In the genomic region with DNA sequence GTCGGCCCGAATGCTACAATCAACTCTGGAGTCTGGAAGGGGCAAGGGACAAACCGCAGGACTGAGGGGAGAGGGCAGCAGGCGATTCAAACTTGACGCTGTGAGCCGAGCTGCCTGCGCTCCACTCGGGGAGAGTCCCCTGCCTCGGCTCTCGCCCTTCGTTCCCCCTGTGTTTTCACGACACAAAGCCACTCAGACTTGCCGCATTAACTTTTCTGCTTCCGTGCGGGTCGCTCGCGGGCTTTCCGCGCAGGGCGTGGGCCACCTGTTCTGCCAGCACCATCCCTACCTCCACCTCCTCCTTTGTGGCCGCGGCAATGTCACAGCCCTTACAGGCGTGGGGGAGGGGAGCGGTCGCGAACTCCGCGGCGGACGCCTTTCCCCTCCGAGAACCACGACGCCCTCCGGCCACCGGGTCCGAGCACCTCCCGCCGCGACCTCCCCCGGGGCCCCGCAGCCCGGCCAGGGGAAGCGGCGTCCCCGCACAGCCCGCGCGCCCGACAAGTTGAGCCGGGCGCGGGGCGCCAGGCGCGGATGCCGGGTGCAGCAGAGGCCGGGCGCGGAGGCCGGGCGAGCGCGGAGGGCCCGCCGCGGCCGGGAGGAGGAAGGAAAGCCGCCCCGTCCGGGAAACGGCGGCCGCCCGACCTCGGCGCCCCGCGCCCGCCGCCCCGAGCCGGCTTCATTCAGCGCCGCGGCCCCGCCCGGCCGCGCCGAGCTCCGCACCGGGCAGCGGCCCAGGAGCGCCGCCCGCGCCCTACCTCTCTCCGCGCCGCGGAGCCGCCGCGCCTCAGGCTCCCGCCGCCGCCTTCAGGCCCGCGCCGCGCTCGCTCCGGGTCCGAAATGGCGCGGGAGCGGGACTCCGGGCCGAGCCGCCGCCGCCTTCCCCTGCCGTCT, we compare ENCODE assay signal across 8 mouse cellular contexts. TPM values are rescaled to one million over a fixed set of nuclear protein-coding genes. Genes with fewer than 3 reads are reported as not detected.
DNase-seq lines count a peak whose midpoint lies in the region; ATAC-seq lines count a peak whose summit lies in the region.

No protein-coding gene starts in this region.

- H3K27ac ChIP-seq in intestine, embryonic 16.5 days (ENCODE audit: low read length): peak overlapping the region; percentile 83
- peak overlapping the region; percentile 81 for H3K27ac ChIP-seq in limb, embryonic 12.5 days
- H3K27ac ChIP-seq in midbrain, embryonic 12.5 days (replicated peaks): peak overlapping the region; percentile 91

- intact Hi-C loops in gastrocnemius, postnatal 36 days (cut with DNase I): loop anchor here (2.0 kb wide), 2 partner anchors 39 to 91 kb away; partner anchors contain the start of genes Casc1 and Etfrf1

- DNase-seq in urinary bladder, adult 18-20 months (ENCODE audit: low spot score in 2 of 2): peak; percentile 26 to 74
- DNase-seq in urinary bladder, postnatal 10 days (ENCODE audit: low spot score): no peak
- peak; percentile 69 for DNase-seq in embryo, embryonic 11 days
- DNase-seq in gastrocnemius, postnatal 36 days: peak; percentile 20 to 41
- DNase-seq in spleen, adult 12 weeks (ENCODE audit: low spot score): peak; percentile 57

- peak overlapping the region; percentile 91 for H3K9ac ChIP-seq in intestine, embryonic 16.5 days (ENCODE audit: low read depth, low read length)
- H3K9ac ChIP-seq in limb, embryonic 12.5 days (replicated peaks): peak overlapping the region; percentile 98
- peak overlapping the region; percentile 99 for H3K9ac ChIP-seq in midbrain, embryonic 12.5 days (replicated peaks)

- H3K4me2 ChIP-seq in intestine, embryonic 16.5 days (ENCODE audit: low read depth, low read length): peak overlapping the region; percentile 64
- peak overlapping the region; percentile 79 for H3K4me2 ChIP-seq in limb, embryonic 12.5 days
- peak overlapping the region; percentile 64 for H3K4me2 ChIP-seq in midbrain, embryonic 12.5 days (replicated peaks)

- H3K4me1 ChIP-seq in intestine, embryonic 16.5 days (ENCODE audit: control insufficient read depth, insufficient read depth, low read length): peaks cover 8% of the 10 kb centered on the region
- H3K4me1 ChIP-seq in limb, embryonic 12.5 days (replicated peaks): peaks cover 16% of the 10 kb centered on the region
- H3K4me1 ChIP-seq in midbrain, embryonic 12.5 days: peaks cover 6% of the 10 kb centered on the region

- no peaks in the 10 kb centered on the region for H3K36me3 ChIP-seq in intestine, embryonic 16.5 days (ENCODE audit: control insufficient read depth, insufficient read depth, low read length)
- H3K36me3 ChIP-seq in limb, embryonic 12.5 days: peaks cover 16% of the 10 kb centered on the region
- H3K36me3 ChIP-seq in midbrain, embryonic 12.5 days: peaks cover 11% of the 10 kb centered on the region; the same call in 1 of the 2 replicates

- H3K4me3 ChIP-seq in intestine, embryonic 16.5 days (ENCODE audit: low read length): peak overlapping the region; percentile 82
- peak overlapping the region; percentile 98 for H3K4me3 ChIP-seq in limb, embryonic 12.5 days (replicated peaks)
- H3K4me3 ChIP-seq in midbrain, embryonic 12.5 days: peak overlapping the region; percentile 99

- under 1% methylated on average over 82 of the region's 124 CpGs for WGBS in intestine, embryonic 16.5 days
- under 1% methylated on average over 93 of the region's 124 CpGs for WGBS in limb, embryonic 12.5 days
- under 1% methylated on average over 83 of the region's 124 CpGs for WGBS in midbrain, embryonic 12.5 days

- H3K9me3 ChIP-seq in intestine, embryonic 16.5 days (ENCODE audit: control insufficient read depth, low read length): no peaks in the 10 kb centered on the region
- H3K9me3 ChIP-seq in limb, embryonic 12.5 days: no peaks in the 10 kb centered on the region
- no peaks in the 10 kb centered on the region for H3K9me3 ChIP-seq in midbrain, embryonic 12.5 days

- H3K27me3 ChIP-seq in intestine, embryonic 16.5 days (replicated peaks; ENCODE audit: control insufficient read depth, insufficient read depth, low read length): no peaks in the 10 kb centered on the region
- peaks cover 4% of the 10 kb centered on the region; the same call in 1 of the 2 replicates for H3K27me3 ChIP-seq in limb, embryonic 12.5 days
- peaks cover 18% of the 10 kb centered on the region for H3K27me3 ChIP-seq in midbrain, embryonic 12.5 days

- peak; percentile 76 for ATAC-seq in intestine, embryonic 16.5 days
- ATAC-seq in limb, embryonic 12.5 days (ENCODE audit: insufficient number of reproducible peaks, insufficient read depth, low FRiP score, low TSS enrichment, low read depth): peak; percentile 11; the same call in 1 of the 2 replicates
- peak; percentile 53 for ATAC-seq in midbrain, embryonic 12.5 days (ENCODE audit: low FRiP score, low read depth)

RNA-seq across cellular contexts. Expression of gene Kras, which starts 0.5 kb away (rescaled TPM):
- 10 to 100 TPM; 12.5 to 15.9 TPM for total RNA-seq in gastrocnemius, postnatal 36 days (2021)
- 56.6 and 60.2 TPM in 2 replicates for polyA plus RNA-seq in intestine, embryonic 16.5 days (2015; fragmentation: Nextera tagmentation; extraction: Ambion mirVana)
- polyA plus RNA-seq in limb, embryonic 12.5 days (2016; fragmentation: Nextera tagmentation; extraction: Ambion mirVana): 83.7 and 91.2 TPM in 2 replicates
- polyA plus RNA-seq in midbrain, embryonic 12.5 days (2016; fragmentation: Nextera tagmentation; extraction: Ambion mirVana): 117 and 121 TPM in 2 replicates

RNA-seq across cellular contexts. Expression of gene Etfrf1, which starts 38.6 kb away (rescaled TPM):
- total RNA-seq in gastrocnemius, postnatal 36 days (2021): 10 to 100 TPM; 48.3 to 53.0 TPM
- 53.9 and 56.0 TPM in 2 replicates for polyA plus RNA-seq in intestine, embryonic 16.5 days (2015; fragmentation: Nextera tagmentation; extraction: Ambion mirVana)
- polyA plus RNA-seq in limb, embryonic 12.5 days (2016; fragmentation: Nextera tagmentation; extraction: Ambion mirVana): 32.4 and 32.9 TPM in 2 replicates
- 39.4 and 41.0 TPM in 2 replicates for polyA plus RNA-seq in midbrain, embryonic 12.5 days (2016; fragmentation: Nextera tagmentation; extraction: Ambion mirVana)

RNA-seq across cellular contexts. Expression of gene Casc1, which starts 38.7 kb away (rescaled TPM):
- under 1 TPM in 1 of 2 experiments, not detected in 1; 0.12 TPM for total RNA-seq in gastrocnemius, postnatal 36 days (2021)
- 0.22 and 0.23 TPM in 2 replicates for polyA plus RNA-seq in intestine, embryonic 16.5 days (2015; fragmentation: Nextera tagmentation; extraction: Ambion mirVana)
- polyA plus RNA-seq in limb, embryonic 12.5 days (2016; fragmentation: Nextera tagmentation; extraction: Ambion mirVana): 0.34 and 0.46 TPM in 2 replicates
- polyA plus RNA-seq in midbrain, embryonic 12.5 days (2016; fragmentation: Nextera tagmentation; extraction: Ambion mirVana): 0.70 and 0.88 TPM in 2 replicates

Comparison
In these comparisons a context has a peak if more than half of its experiments do, and no peak if none do; other contexts are left out.
1. ATAC-seq: peak in every context shown above with its lines; median percentile 76 in intestine, embryonic 16.5 days; 53 in midbrain, embryonic 12.5 days; 11 in limb, embryonic 12.5 days.